Mouse (Mus musculus) small intestine, adult 2 months (tissue): ENCODE data around the gene Myct1. TPM values are rescaled to one million over a fixed set of nuclear protein-coding genes. Genes with fewer than 3 reads are reported as not detected.

Source experiments
- H3K27ac ChIP-seq: fragments of 200-500 bp; 2 replicates; pipeline ENCODE4 v1.5.1; 2012; ENCODE audit warnings: low read depth, low read length, control low read depth, inconsistent platforms; ENCODE audit not compliant: insufficient read depth
- H3K27me3 ChIP-seq: fragments of 200-500 bp; 2 replicates; pipeline ENCODE4 v1.6.1; 2012; ENCODE audit warnings: mild to moderate bottlenecking, moderate library complexity, low read length, inconsistent platforms; ENCODE audit not compliant: control insufficient read depth, insufficient read depth
- H3K36me3 ChIP-seq: fragments of 200-500 bp; 2 replicates; pipeline ENCODE4 v1.6.1; 2012; ENCODE audit warnings: mild to moderate bottlenecking, low read length, control low read depth, inconsistent platforms; ENCODE audit not compliant: control insufficient read depth, insufficient read depth
- H3K4me1 ChIP-seq: fragments of 200-500 bp; 2 replicates; pipeline ENCODE4 v1.6.1; 2012; ENCODE audit warnings: low read length, inconsistent platforms, mixed read lengths; ENCODE audit not compliant: control insufficient read depth, insufficient read depth, insufficient read length
- H3K4me3 ChIP-seq: fragments of 200-500 bp; 2 replicates; pipeline ENCODE4 v1.5.1; 2012; ENCODE audit warnings: low read depth, mild to moderate bottlenecking, control low read depth, inconsistent platforms, low read length, moderate library complexity
- CTCF ChIP-seq: fragments of 200-500 bp; IDR thresholded peaks from 2 replicates; pipeline ENCODE4 v1.5.1; 2012; ENCODE audit warnings: low read depth, mild to moderate bottlenecking, control low read depth, inconsistent platforms, low read length, moderate library complexity, mixed read lengths; ENCODE audit not compliant: insufficient replicate concordance, insufficient read length; ENCODE audit errors: extremely low read depth
- POLR2A ChIP-seq: fragments of 200-500 bp; IDR thresholded peaks from 2 replicates; pipeline ENCODE4 v1.6.1; 2012; ENCODE audit warnings: low read depth, mild to moderate bottlenecking, control low read depth, inconsistent platforms, low read length, moderate library complexity
- whole genome bisulfite sequencing: fragments of 180-500 bp; shearing (Covaris S2); methylation state at CpG from one replicate; pipeline ENCODE4 v1.1.7; 2018; 5-methylcytosine and 5-hydroxymethylcytosine counted together
- polyA plus RNA-seq: library from polyadenylated mRNA; depleted of rRNA; stranded (reverse); fragments of >200 nt; gene quantifications from 2 replicates; pipeline ENCODE4 v1.2.3, GENCODE M21; 2012

Gene Myct1
- polyA plus RNA-seq, 1 experiment = 1.0 TPM

GRCm38 (mm10) chr10:5554941-5555340 lies 38.6 kb upstream of the Myct1 start:
- H3K4me1 ChIP-seq = no peaks in the 10 kb centered on the region
- H3K27me3 ChIP-seq = no peaks in the 10 kb centered on the region; the same call in 1 of the 2 replicates
- 23% methylated on average over 5 of the region's 5 CpGs for WGBS
- H3K36me3 ChIP-seq = no peaks in the 10 kb centered on the region
- H3K27ac ChIP-seq = no peak overlapping the region
- H3K4me3 ChIP-seq = no peak overlapping the region
- TF ChIP-seq CTCF = peak; percentile 30; the same call in 1 of the 2 replicates
- no peak for TF ChIP-seq POLR2A

GRCm38 (mm10) chr10:5558808-5559207 lies 34.8 kb upstream of the Myct1 start:
- Histone ChIP-seq H3K4me3 (no peak overlapping the region), H3K27ac (no peak overlapping the region), H3K27me3 (no peaks in the 10 kb centered on the region), H3K4me1 (no peaks in the 10 kb centered on the region), H3K36me3 (no peaks in the 10 kb centered on the region)
- no peak for TF ChIP-seq CTCF
- TF ChIP-seq POLR2A = no peak

DNA sequence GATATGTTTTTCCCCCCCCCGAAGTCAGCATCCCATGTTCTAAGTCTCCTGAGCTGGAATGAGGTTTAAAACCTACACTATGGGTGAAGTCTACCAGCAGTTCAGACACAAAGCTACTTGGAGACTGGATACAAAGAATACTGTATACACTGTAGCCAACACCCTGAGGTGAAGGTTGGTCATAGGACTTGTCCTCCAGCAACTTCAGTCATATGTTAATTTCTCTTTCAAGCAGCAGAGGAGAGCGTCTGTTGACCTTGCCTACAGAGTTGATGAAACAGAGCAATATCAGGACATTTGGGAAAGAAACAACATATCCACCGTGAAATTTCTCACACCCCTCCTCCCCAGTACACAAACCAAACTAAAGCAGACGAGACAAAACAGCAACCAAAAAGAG lies 33.0 kb upstream of the Myct1 start:
- 72% methylated on average over 4 of the region's 4 CpGs for WGBS
- no peaks in the 10 kb centered on the region for H3K36me3 ChIP-seq
- H3K4me1 ChIP-seq = no peaks in the 10 kb centered on the region
- H3K27me3 ChIP-seq = no peaks in the 10 kb centered on the region
- H3K4me3 ChIP-seq = no peak overlapping the region
- TF ChIP-seq CTCF (no peak), POLR2A (no peak)
- no peak overlapping the region for H3K27ac ChIP-seq

- WGBS = 81% methylated on average over 4 of the region's 4 CpGs
- Histone ChIP-seq H3K27me3 (no peaks in the 10 kb centered on the region), H3K27ac (no peak overlapping the region), H3K4me1 (no peaks in the 10 kb centered on the region), H3K4me3 (no peak overlapping the region), H3K36me3 (no peaks in the 10 kb centered on the region)
- TF ChIP-seq POLR2A (no peak), CTCF (no peak)
These were observed 31.9 kb upstream of the Myct1 start for GRCm38 (mm10) chr10:5561706-5562105.

DNA sequence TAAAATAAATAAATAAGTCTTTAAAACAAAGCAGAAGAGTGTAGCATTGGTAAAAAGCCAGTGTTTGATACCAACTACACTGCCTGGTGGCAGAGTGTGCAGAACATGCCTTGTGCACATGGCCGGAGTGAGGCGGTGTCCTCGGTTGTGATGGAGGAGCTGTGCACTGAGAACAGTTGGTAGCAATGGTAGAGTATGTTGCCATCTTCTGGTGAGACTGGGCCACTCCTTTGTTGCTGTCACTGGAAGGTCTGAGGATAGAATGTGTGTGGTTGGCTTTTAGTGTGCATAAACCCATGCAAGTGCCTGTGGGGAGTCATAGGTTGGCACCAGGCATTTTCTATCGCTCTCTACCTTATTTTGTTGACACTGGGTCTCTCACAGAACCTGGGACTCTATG lies 24.6 kb upstream of the Myct1 start:
- Histone ChIP-seq H3K4me3 (no peak overlapping the region), H3K27ac (no peak overlapping the region), H3K27me3 (no peaks in the 10 kb centered on the region), H3K36me3 (no peaks in the 10 kb centered on the region), H3K4me1 (no peaks in the 10 kb centered on the region)
- TF ChIP-seq CTCF (no peak), POLR2A (no peak)
- WGBS = 86% methylated on average over 4 of the region's 4 CpGs

GRCm38 (mm10) chr10:5570059-5570458 lies 23.5 kb upstream of the Myct1 start:
- Histone ChIP-seq H3K4me3 (no peak overlapping the region), H3K27ac (no peak overlapping the region)
- WGBS = 82% methylated on average over 8 of the region's 8 CpGs

GRCm38 (mm10) chr10:5571332-5571731 lies 22.2 kb upstream of the Myct1 start:
- TF ChIP-seq POLR2A (no peak), CTCF (no peak)
- Histone ChIP-seq H3K36me3 (no peaks in the 10 kb centered on the region), H3K27ac (no peak overlapping the region), H3K4me1 (no peaks in the 10 kb centered on the region), H3K27me3 (no peaks in the 10 kb centered on the region), H3K4me3 (no peak overlapping the region)
- WGBS = 63% methylated on average over 5 of the region's 5 CpGs

More at GRCm38 (mm10) chr10:5570059-5570458, 23.5 kb upstream of the Myct1 start:
- TF ChIP-seq CTCF (no peak), POLR2A (no peak)
- H3K36me3 ChIP-seq = no peaks in the 10 kb centered on the region
- H3K27me3 ChIP-seq = no peaks in the 10 kb centered on the region
- H3K4me1 ChIP-seq = no peaks in the 10 kb centered on the region

DNA sequence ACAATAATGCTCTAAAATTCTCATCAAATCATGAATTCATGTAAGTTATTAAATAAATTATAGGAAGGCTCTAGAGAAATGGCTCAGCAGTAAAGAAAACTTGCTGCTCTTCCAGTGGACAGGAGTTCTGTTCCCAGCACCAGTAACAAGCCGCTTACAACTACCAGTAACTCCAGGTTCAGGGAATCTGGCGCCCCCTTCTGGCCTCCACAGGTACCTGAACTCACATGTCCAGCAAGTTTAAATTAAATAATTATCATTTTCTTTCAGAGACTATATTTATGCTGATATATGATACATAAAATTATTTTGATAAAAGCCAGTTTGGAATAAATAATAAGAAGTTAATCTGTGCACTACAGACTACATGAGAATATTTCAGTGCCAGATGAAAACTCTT lies 20.2 kb upstream of the Myct1 start:
- no peak for TF ChIP-seq POLR2A
- peak; percentile 26; the same call in 1 of the 2 replicates for TF ChIP-seq CTCF
- no peak overlapping the region for H3K27ac ChIP-seq
- H3K27me3 ChIP-seq = no peaks in the 10 kb centered on the region
- no peaks in the 10 kb centered on the region for H3K36me3 ChIP-seq
- 62% methylated on average over 2 of the region's 2 CpGs for whole genome bisulfite sequencing
- no peak overlapping the region for H3K4me3 ChIP-seq
- H3K4me1 ChIP-seq = no peaks in the 10 kb centered on the region
